Mouse (Mus musculus): ENCODE data around the gene Spsb1. TPM values are rescaled to one million over a fixed set of nuclear protein-coding genes. Genes with fewer than 3 reads are reported as not detected.

Gene Spsb1
- total and polyA plus RNA-seq, 3 experiments = 0.08 TPM; not detected in 2

- TF ChIP-seq POLR2AphosphoS5 (IDR thresholded peaks at IDR 0.05; ENCODE audit: insufficient replicate concordance, low read depth, low read length) (no peak), GATA1 (IDR thresholded peaks at IDR 0.05; ENCODE audit: borderline replicate concordance, low read length) (no peak), GATA2 (IDR thresholded peaks at IDR 0.05; ENCODE audit: borderline replicate concordance, low read depth, low read length) (no peak), CTCF (IDR thresholded peaks at IDR 0.05; ENCODE audit: low read depth, low read length) (no peak)
- peaks cover 8% of the 10 kb centered on the region; the same call in 1 of the 2 replicates for H3K27me3 ChIP-seq (ENCODE audit: insufficient read depth, low read length)
- no peaks in the 10 kb centered on the region for H3K9me3 ChIP-seq (replicated peaks)
- H3K36me3 ChIP-seq (replicated peaks) = no peaks in the 10 kb centered on the region
- DNase-seq (ENCODE audit: low spot score) (no peak), ATAC-seq (ENCODE audit: extremely low read depth, insufficient number of reproducible peaks, low FRiP score, poor library complexity, severe bottlenecking) (no peak)
- no peaks in the 10 kb centered on the region for H3K4me1 ChIP-seq (ENCODE audit: insufficient read depth, low read depth, low read length)
- no peak overlapping the region for H3K4me3 ChIP-seq (ENCODE audit: low read depth, low read length)
These were observed 10.6 kb downstream of the Spsb1 start for GRCm38 (mm10) chr4:149944214-149944613.

DNA sequence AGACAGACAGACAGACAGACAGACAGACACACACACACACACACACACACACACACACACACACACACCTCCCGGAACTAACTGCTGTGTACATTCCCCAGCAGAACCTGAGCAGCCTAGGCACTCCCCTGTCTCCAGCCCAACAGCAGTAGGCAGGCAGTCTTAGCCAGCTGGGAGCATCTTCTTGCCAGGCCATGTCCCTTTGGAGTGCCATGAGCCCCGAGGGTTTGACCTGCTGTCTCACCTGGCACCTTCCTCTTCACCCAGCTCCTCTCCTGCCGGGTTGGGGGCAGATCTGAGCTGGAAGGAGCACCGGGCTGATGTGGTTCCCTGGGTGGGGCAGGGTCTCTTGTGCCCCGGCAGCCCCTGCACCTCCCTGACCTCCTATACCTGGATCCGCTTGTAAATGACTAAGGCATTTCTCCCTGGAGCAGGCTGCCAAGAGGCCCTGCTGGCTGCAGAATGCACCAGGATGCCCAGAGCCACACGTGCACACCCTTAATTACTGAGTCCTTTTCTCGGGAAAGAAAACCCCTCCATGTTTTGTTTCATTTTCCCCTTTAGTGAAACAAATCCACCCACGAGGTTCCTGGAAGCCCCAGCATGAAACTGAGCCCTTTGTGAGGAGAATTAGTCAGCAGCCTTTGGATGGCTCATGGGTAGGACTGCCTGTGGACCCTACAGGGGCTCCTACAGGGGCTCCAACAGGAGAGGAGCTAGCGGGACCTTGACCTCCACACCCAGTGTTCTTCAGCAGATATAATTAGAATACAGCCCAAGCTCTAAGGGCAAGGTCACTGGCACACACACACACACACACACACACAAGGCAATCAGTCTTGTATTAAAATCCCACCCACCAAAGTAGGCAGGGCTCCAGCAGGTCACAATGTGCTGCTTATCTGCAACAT, 11.8 kb downstream of the Spsb1 start:
- DNase-seq (ENCODE audit: low spot score) = no peak
- peaks cover 8% of the 10 kb centered on the region; the same call in 1 of the 2 replicates for H3K27me3 ChIP-seq (ENCODE audit: insufficient read depth, low read length)
- no peak overlapping the region for H3K4me3 ChIP-seq (ENCODE audit: low read depth, low read length)
- TF ChIP-seq TAL1 (conservative IDR thresholded peaks at IDR 0.05; ENCODE audit: low read depth, low read length) (no peak), CTCF (IDR thresholded peaks at IDR 0.05; ENCODE audit: low read depth, low read length) (no peak), POLR2AphosphoS5 (IDR thresholded peaks at IDR 0.05; ENCODE audit: insufficient replicate concordance, low read depth, low read length) (no peak), GATA2 (IDR thresholded peaks at IDR 0.05; ENCODE audit: borderline replicate concordance, low read depth, low read length) (no peak), GATA1 (IDR thresholded peaks at IDR 0.05; ENCODE audit: borderline replicate concordance, low read length) (no peak)
- no peaks in the 10 kb centered on the region for H3K4me1 ChIP-seq (ENCODE audit: insufficient read depth, low read depth, low read length)
- no peak for ATAC-seq (ENCODE audit: extremely low read depth, insufficient number of reproducible peaks, low FRiP score, poor library complexity, severe bottlenecking)
- no peaks in the 10 kb centered on the region for H3K9me3 ChIP-seq (replicated peaks)
- no peaks in the 10 kb centered on the region for H3K36me3 ChIP-seq (replicated peaks)

- Histone ChIP-seq H3K27me3 (ENCODE audit: insufficient read depth, low read length) (peaks cover 8% of the 10 kb centered on the region; the same call in 1 of the 2 replicates), H3K9me3 (replicated peaks) (no peaks in the 10 kb centered on the region), H3K4me3 (ENCODE audit: low read depth, low read length) (no peak overlapping the region), H3K36me3 (replicated peaks) (no peaks in the 10 kb centered on the region), H3K4me1 (ENCODE audit: insufficient read depth, low read depth, low read length) (no peaks in the 10 kb centered on the region)
- DNase-seq (ENCODE audit: low spot score) (no peak), ATAC-seq (ENCODE audit: extremely low read depth, insufficient number of reproducible peaks, low FRiP score, poor library complexity, severe bottlenecking) (no peak)
- TF ChIP-seq GATA1 (IDR thresholded peaks at IDR 0.05; ENCODE audit: borderline replicate concordance, low read length) = no peak
- TF ChIP-seq TAL1 (conservative IDR thresholded peaks at IDR 0.05; ENCODE audit: low read depth, low read length) = no peak
- no peak for TF ChIP-seq GATA2 (IDR thresholded peaks at IDR 0.05; ENCODE audit: borderline replicate concordance, low read depth, low read length)
- no peak for TF ChIP-seq CTCF (IDR thresholded peaks at IDR 0.05; ENCODE audit: low read depth, low read length)
- TF ChIP-seq POLR2AphosphoS5 (IDR thresholded peaks at IDR 0.05; ENCODE audit: insufficient replicate concordance, low read depth, low read length) = no peak
These were observed 13.6 kb downstream of the Spsb1 start for GRCm38 (mm10) chr4:149941067-149941755.

DNA sequence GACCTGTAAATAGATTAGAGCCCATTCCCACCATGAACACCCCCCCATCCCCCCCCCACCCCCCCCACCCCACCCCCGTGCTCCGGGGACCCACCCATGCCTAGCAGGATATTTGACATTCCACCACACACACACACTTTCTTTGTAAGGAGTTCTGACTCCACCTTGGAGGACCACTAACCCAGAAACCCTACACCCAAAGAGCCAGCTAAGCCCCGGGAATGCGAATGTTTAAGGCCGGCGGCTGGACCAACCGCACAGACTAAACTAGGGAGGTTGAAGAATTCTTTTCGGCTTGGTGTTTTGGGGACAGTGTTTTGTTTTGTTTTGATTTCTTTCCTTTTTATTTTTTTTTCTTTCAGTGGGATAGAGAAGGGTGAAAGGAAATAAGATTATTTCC, 16.1 kb downstream of the Spsb1 start:
- Histone ChIP-seq H3K9me3 (replicated peaks) (no peaks in the 10 kb centered on the region), H3K27me3 (ENCODE audit: insufficient read depth, low read length) (peaks cover 8% of the 10 kb centered on the region; the same call in 1 of the 2 replicates), H3K4me1 (ENCODE audit: insufficient read depth, low read depth, low read length) (no peaks in the 10 kb centered on the region), H3K36me3 (replicated peaks) (no peaks in the 10 kb centered on the region), H3K4me3 (ENCODE audit: low read depth, low read length) (no peak overlapping the region)
- ATAC-seq (ENCODE audit: extremely low read depth, insufficient number of reproducible peaks, low FRiP score, poor library complexity, severe bottlenecking) = no peak
- TF ChIP-seq GATA2 (IDR thresholded peaks at IDR 0.05; ENCODE audit: borderline replicate concordance, low read depth, low read length) = no peak
- TF ChIP-seq GATA1 (IDR thresholded peaks at IDR 0.05; ENCODE audit: borderline replicate concordance, low read length) = no peak
- TF ChIP-seq TAL1 (conservative IDR thresholded peaks at IDR 0.05; ENCODE audit: low read depth, low read length) = no peak
- TF ChIP-seq CTCF (IDR thresholded peaks at IDR 0.05; ENCODE audit: low read depth, low read length) = no peak
- TF ChIP-seq POLR2AphosphoS5 (IDR thresholded peaks at IDR 0.05; ENCODE audit: insufficient replicate concordance, low read depth, low read length) = no peak
- no peak for DNase-seq (ENCODE audit: low spot score)

GRCm38 (mm10) chr4:149936921-149937320, 17.9 kb downstream of the Spsb1 start:
- Histone ChIP-seq H3K4me1 (ENCODE audit: insufficient read depth, low read depth, low read length) (no peaks in the 10 kb centered on the region), H3K4me3 (ENCODE audit: low read depth, low read length) (no peak overlapping the region), H3K9me3 (replicated peaks) (no peaks in the 10 kb centered on the region), H3K27me3 (ENCODE audit: insufficient read depth, low read length) (peaks cover 8% of the 10 kb centered on the region; the same call in 1 of the 2 replicates), H3K36me3 (replicated peaks) (no peaks in the 10 kb centered on the region)
- ATAC-seq (ENCODE audit: extremely low read depth, insufficient number of reproducible peaks, low FRiP score, poor library complexity, severe bottlenecking) (no peak), DNase-seq (ENCODE audit: low spot score) (no peak)
- TF ChIP-seq CTCF (IDR thresholded peaks at IDR 0.05; ENCODE audit: low read depth, low read length) (no peak), TAL1 (conservative IDR thresholded peaks at IDR 0.05; ENCODE audit: low read depth, low read length) (no peak), POLR2AphosphoS5 (IDR thresholded peaks at IDR 0.05; ENCODE audit: insufficient replicate concordance, low read depth, low read length) (no peak), GATA1 (IDR thresholded peaks at IDR 0.05; ENCODE audit: borderline replicate concordance, low read length) (no peak), GATA2 (IDR thresholded peaks at IDR 0.05; ENCODE audit: borderline replicate concordance, low read depth, low read length) (no peak)

- ATAC-seq (ENCODE audit: extremely low read depth, insufficient number of reproducible peaks, low FRiP score, poor library complexity, severe bottlenecking) (no peak), DNase-seq (ENCODE audit: low spot score) (no peak)
- no peaks in the 10 kb centered on the region for H3K4me1 ChIP-seq (ENCODE audit: insufficient read depth, low read depth, low read length)
- H3K9me3 ChIP-seq (replicated peaks) = no peaks in the 10 kb centered on the region
- H3K4me3 ChIP-seq (ENCODE audit: low read depth, low read length) = no peak overlapping the region
- no peaks in the 10 kb centered on the region for H3K36me3 ChIP-seq (replicated peaks)
- H3K27me3 ChIP-seq (ENCODE audit: insufficient read depth, low read length) = peaks cover 3% of the 10 kb centered on the region; the same call in 1 of the 2 replicates
- no peak for TF ChIP-seq TAL1 (conservative IDR thresholded peaks at IDR 0.05; ENCODE audit: low read depth, low read length)
- no peak for TF ChIP-seq GATA1 (IDR thresholded peaks at IDR 0.05; ENCODE audit: borderline replicate concordance, low read length)
- no peak for TF ChIP-seq GATA2 (IDR thresholded peaks at IDR 0.05; ENCODE audit: borderline replicate concordance, low read depth, low read length)
- TF ChIP-seq CTCF (IDR thresholded peaks at IDR 0.05; ENCODE audit: low read depth, low read length) = no peak
- no peak for TF ChIP-seq POLR2AphosphoS5 (IDR thresholded peaks at IDR 0.05; ENCODE audit: insufficient replicate concordance, low read depth, low read length)
These were observed 19.4 kb downstream of the Spsb1 start for GRCm38 (mm10) chr4:149935470-149935869.

Data from G1E (cell line).